Mouse (Mus musculus) CD4-positive helper T cell, adult 2 months (primary cell): ENCODE measurements around the gene Ralgapa2.

Experiments used
- DNase-seq: peaks from one replicate; pipeline ENCODE4 v3.0.0-alpha.2; 2012; ENCODE audit warnings: low read depth, missing footprints, low spot score

Gene Ralgapa2

DNA sequence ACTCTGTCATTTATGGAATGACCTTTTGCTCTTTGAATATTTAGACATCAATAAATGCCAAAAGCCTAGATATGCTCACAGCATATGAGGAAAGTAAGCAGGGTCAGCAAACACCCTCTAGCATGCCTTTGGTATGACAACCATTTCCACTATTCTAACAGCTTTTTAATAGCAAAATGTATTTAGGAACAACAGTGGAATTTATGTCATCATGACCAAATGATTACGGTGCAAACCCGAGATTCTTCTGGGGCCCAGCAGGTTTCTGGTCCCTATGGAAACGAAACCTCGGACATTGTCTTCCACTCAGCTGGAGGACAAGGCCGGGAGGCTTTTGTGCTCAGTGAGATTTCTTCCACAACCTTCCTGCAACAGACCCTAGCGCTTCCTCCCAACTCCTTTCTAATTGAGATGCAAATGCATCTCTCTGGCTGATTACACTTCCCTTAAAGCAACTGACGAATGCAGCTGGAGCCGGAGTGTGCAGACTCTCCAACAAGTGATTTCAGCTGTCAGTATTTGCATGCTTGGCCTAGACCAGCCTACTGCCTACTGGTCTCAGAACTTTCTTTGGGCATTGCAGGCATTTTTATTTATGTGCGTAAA lies 209.9 kb downstream of the Ralgapa2 start:
- DNase-seq, result no peak

DNA sequence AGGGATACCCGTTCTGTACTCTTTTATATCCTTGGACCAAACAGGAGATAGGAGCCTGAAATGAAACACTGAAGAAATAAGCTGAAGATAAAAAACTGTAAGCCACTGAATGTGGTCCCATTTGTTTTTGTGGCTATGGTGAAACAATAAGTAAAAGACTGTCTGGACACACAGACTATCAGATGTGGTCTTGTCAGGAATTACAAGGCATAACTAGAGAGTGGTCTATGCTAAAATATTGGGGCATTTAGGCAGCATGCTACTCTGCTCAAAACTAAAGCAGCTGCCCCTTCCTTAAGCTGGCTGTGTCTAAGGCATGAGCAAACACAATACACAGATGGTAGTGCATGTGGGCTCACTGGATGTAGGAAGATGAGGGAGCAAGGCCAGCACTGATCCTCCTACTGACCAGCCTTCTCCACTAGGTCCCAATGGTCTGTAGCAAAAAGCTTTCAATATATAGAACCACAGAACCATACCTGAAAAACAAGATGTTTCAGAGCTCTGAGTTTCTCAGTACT lies 211.6 kb downstream of the Ralgapa2 start:
- DNase-seq, result no peak

DNA sequence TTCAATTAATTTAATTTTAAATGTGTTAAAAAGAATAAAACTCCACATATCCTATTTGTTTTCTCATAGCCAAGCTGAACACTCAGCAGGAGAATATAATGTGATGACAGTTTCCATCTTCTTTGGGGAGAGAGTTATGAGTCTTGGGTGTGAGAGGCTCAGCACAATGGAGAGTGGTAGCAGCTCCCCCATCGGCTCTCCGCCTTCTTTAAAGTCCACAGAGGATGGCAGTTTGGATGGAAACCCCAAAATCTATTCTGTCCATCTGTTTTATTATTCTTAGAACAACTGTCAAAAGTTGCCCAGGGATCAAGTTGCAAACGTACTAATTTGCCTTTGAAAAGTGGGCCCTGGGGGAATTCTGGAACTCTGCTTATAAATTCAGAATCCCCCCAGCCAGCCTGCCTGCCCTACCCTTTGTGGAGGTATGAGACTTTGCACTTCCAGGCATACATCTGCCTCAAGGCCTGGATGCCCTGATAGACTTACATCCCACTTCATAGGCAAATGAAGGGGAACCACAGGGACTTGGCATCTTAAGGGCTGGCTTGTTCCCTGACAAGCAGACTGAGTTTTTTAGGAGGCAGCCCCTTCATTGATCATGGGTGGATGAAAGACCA lies 212.2 kb downstream of the Ralgapa2 start:
- DNase-seq, result no peak

DNA sequence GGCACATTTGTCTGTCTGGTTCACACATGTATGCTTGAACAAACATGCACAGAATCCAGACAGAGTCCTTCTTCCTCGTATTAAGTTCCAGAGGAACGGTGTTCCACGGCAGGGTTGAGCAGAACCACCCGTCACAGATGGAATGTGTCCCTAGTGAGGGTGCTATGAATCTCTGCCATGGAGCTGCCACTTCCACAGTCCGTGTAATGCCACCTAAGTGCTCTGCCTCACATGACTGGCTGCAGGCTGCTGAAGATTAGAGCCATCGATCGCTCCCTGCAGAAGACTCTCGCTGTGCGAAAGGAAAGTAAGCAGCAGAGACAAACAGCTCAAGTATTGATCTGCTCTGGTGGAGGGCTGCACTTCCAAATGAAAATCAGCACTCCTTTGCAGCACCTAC lies 218.6 kb downstream of the Ralgapa2 start:
- no peak for DNase-seq

DNA sequence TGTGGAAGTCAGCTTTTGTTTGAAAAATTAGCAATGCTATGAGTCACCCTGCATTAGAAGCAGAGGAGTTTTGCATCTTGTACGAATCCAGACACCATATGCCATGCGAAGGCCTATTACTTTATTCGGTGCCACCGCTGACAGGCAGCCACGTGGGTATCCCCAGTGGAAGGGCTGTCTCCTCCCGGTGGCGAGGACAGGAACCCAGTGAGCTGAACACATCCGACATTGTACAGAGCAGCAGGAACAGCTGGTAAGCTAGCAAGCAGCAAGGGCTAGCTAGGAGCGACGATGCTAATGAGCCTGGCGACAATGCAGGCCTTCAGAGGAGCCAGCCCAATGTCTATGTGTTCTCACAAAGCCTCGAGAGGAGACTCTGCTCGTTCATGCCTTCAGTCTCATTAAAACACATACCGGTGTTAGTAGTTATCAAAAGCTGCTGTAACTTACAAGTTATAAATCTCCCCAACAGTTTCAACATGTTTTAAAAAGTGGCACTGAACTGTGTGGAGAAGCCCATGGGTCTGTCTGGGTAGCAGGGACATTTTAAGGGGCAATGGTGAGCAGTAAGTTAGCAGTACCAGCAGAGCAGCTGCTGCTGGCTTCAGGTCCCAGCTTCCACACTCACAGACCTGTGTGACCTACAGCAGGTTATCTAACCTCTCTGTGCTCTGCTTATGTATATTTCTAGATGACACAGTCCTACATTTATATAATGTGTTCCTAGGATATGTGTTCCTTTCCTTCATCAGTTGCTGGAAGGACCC lies 221.1 kb downstream of the Ralgapa2 start:
- DNase-seq, result no peak

DNA sequence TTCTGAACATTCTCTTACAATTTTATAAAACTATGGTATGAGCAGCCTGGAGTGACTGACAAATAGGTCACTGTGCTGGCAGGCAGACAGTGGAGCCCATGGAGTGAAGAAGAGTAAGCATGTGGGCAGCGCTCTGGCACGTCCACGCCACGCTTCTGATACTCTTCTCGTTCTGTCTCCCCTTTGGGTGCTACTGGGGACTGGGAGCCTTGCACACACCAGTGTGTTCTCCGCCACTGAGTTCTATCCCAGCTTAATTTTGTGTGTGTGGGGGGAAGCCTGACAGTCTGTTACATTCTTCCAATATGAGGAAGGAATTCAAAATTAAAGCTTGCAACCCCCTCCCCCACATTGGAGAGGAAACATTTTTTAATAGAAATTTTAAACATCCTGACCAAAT lies 221.8 kb downstream of the Ralgapa2 start:
- DNase-seq, result no peak

DNA sequence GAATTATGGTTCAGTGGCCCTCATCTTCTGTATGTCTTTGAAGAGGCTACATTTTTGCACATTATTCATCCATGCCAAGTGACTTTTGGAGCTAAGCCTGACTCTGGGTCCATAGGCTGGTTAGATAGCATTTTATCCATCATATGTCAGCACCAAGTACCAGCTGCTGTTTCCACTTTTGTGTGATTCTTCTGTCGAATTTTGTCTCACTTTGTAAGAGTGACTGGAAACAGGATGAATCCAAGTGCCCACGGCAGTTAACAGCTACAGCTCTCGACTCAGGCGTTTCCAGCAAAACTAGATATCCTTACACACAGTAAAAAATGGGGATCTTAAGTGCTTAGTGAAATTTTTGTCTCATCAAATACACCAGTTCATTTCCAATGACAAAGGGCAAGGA lies 222.8 kb downstream of the Ralgapa2 start:
- DNase-seq, result no peak

DNA sequence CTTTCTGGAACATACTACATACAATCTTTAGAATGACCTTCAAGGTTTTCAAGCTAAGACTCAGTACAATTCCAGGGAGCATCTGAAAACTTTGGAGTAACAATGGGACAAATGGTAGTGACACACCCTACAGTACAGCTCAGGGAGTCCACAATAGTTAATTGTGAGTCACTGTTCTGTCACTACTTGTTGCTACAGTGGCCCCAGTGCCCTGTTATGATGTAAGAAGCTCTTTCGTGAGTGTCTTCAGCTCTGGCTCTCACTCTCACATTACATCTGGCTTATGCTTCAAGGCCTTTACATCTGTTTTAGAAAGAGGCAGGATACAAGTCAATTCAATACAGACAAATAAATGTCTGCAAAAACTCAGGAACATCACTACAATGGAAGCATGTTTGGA lies 223.8 kb downstream of the Ralgapa2 start:
- DNase-seq, result no peak

DNA sequence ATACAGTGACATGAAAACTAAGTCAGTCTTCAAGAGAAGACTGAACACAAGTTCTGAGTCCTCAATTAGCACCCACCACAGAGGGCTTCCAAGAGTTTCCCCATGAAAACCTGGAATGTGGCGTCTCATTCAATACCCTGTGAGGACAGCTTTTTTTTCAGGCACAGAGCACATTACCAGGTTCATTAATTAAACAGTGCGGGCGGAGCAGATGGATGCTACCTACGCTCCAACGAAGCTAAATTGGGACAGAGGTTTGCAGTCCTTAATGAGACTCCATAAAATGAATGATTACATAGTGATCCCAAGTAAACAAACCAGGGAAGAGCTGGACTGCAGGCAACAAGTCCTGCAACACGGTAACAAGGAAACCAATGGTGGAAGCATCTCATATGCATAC lies 224.6 kb downstream of the Ralgapa2 start:
- DNase-seq, result no peak

DNA sequence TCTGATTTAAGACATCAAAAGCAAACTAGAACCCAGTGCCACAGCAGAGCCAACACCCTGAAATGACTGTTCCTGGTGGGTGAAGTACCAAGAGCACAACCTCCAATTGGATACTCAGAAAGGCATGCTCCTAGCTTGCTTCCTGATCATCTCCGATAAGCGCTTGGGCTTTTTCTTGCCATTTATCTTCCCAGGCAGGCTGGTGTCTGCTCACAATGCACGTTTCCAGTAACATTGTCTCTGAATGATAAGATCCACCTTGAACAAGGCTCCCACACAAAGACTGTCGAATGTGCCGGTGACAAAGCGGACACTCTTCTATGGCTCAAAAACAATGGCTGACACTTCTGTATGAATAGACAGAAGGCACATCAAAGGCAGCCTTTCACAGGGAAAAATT lies 230.8 kb downstream of the Ralgapa2 start:
- DNase-seq, result no peak

DNA sequence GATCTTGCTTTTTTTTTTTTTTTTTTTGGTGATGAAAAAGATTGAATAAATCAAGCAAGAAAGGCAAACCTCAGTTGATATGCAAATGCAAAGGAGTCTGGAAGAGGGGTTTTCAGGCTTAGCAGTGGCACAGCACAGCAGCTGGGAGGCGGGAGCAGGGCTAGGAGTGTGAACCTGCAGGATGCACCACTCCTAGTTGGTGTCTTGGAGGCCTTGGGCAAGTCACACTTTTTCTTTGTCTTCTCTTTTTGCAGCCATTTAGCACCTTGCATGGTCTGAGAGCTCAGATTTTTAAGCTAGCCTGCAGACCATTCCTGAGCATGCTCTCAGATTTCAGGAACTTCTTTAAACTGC lies 231.2 kb downstream of the Ralgapa2 start:
- no peak for DNase-seq

DNA sequence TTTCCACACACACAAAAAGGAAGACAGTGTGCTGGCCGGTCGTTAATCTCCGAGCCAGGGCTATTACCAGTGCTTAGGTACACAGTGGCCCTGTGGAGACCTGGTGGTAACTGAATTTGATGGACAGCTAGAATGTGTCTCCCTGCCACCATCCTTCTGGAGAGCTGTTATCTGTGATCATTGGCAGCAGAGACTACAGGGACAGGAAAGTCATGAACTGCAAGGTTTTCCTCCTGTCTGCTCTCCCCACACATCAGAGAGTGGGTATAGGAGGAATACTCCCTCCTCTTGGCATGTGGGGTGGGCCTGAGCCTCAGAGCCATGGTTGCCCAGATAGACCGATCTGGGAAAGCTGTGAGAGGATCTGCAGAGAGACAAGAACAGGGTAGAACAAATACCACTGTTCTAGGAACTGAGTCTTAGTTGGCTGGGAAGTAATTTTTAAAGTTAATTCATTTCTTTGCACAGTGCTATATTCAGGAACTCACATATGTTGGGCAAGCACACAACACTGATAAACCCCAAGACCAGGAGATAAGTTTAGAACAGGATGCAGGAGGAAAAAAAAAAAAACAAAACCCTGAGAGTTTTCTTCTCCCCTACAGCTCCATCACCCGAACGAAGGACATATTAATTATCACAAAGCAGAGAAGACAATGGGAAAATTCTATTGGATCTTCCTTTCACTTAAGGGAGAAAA lies 231.8 kb downstream of the Ralgapa2 start:
- no peak for DNase-seq

DNA sequence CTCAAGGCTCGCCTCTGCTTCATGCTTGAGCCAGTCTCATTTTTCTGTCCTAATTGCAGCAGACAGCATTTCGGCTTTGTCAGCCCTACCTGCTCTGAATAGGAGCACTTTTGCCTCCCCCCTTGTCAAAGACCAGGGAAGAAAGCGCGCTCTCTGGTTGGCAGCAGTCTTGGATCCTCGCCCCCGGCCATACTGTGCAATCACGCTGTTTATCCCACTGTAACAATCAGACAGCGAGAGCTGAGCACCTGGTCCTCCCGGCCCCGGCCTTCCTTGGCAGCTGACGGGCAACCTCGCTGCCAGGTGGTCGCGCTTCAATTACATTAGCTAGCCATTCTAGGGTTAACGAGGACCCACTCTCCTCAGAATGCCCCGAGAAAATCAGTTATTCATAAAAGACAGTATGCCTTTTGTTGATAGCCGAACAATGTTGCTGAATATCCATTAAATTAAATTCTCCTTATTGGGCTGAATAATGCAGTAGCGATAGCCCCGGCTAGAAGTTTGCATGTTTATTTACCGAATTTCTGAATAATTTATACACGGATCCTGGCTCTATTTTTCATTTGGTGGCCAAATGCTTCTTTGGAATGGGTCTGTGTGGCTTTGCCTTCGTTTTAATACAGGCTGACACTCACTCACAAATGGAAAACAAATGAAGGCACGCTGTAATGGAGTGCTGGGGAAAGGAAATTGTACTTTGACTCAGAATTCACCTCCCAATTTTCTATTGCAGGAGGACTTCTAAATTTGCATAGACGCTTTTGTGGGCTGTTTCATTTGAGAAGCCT lies 232.5 kb downstream of the Ralgapa2 start:
- DNase-seq, result no peak

DNA sequence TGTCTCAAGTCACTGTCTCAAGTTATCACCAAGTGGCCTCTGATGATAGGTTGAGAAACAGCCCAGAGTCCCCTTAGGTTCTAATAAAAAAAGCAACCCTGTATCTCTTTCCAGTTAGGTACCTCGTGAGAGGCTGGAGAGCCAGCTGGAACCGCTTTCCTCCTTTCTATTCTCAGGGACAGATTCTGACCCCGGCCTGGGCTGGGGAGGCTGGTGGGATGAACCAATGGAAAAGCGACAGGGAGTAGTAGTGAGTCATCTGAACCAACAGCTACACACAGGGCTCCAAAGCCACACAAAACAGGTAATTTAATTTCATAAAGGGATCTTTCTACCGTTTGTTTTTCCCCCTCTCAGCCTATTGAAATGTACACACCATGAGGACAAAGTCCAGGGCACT lies 233.8 kb downstream of the Ralgapa2 start:
- DNase-seq, result no peak

DNA sequence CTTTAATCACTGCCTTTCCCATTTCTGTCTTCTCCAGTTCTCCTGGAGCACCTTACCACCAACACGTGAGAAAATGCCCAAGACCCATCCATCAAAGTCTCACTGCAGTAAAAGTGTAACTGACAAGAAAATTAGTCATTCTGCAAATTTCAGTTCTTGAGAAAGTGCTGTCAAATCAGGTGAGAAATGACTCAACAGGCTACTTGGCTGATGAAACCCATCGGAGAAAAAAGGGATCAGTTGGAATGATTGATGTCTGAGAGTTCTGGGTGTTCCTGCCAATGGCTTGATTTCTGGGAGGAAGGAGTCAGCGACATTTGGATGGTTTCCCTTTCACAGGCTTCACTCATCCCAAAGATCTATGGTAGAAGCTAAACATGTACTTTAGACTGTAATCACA lies 245.6 kb downstream of the Ralgapa2 start:
- DNase-seq, result no peak

DNA sequence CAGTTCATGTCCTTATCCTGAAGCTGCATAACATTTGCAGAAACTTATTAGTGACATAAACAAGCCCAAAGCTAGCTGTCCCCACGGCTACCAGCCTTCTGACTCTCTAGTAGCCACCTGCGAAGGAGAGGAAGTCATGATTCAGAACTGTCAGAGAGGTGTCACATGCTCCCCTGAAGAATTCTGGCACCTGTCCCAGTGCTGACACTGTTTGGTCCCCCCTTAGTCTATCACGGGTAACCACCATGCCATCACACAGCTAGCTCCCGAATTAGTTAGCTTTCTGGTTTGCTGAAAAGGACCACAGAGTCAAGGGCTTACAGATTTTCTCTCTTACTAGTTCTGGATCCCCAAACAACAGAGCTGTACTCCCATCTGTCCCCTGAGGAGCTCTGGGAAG lies 247.1 kb downstream of the Ralgapa2 start:
- no peak for DNase-seq

DNA sequence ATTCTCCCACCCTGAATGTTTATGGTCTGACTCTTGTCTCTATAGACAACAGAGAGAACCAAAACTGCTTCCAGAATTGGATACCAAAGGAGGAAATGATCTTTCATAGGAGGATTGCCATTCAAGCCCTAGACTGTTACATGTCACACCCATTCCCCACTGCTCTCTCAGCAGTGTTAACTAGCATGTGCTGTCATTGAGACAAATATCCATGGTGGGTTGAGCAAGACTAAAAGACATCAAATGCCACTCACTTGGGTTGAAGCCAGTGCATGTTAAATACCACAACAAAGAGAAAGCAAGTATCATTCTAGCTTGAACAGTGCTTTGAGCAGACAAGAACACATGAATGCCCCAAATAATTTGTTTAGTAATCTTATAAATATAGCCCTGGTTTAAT lies 249.2 kb downstream of the Ralgapa2 start:
- DNase-seq, result no peak

DNA sequence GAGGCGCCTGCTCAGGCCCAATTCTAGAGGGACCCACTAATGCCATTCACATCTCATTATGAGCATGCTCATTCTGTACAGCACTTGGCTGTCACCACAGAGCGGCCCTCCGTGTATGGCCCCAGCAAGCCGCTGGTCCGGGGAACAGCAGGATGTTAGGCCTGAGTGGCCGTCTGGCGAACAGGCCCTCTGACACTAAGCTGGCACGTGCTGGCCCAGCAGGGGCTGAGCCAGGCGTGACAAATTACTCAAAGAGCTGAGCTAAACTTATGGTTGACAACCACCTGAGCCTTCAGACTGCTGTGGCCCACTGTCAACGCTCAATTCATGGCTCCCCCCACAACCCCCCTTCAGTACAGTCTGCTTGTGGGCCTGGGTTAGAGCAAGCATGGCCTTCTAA lies 249.9 kb downstream of the Ralgapa2 start:
- no peak for DNase-seq

DNA sequence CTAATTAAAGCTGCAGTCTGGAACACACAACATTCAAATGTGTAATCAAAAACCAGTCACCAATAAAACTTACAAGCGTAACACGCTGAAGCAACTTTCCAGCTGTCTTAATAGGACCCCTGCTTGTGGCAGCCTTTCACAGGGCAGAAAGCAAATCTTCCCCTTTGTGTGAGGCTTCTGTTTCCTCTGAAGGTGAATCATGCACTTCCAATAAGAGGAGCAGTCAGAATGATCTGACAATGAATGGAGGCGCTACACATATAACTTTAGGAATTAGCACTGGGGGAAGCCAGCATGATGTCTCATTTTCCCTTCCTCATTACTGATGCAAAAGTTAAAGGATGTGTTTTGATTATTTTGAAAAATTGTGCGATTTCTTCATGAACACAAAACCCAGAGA lies 251.0 kb downstream of the Ralgapa2 start:
- no peak for DNase-seq

DNA sequence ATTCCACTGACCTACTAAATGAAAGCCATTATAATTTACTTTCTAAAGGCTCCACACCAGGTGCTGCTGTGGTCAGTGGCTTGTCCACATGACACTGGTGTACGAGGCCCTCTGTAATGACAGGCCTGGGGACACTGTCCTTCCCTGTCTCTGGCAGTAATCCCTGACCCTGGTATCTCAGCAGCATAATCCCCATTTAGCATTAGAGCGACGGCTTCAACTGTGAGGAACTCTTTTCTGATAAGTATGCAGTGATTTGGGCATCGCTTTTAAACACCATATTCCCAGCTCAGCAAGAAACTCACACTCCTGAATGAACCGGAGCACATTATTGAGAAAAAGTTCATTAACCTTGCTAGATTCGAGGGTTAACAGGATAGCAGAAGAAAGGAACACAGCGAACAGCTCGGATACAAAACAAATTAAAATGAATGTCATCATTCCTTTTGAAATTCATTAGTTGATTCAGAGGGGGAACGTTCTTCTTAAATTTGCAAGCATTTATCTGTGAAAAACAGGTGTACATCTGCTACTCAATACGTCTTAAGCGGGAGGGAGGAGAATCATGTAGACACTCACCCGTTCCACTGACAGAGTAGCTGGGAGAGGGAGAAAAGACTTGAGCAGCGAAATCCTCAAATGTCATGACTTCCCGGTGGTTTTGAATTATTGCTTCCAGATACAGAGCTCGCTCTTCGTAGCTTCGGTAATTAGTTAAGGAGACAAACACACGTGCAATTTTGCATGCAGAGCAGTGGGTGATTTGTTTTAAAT lies 252.2 kb downstream of the Ralgapa2 start:
- no peak for DNase-seq
